8 mouse cellular contexts compared by ENCODE assay signal in genomic region chr9:107923021-107923420, GRCm38 (mm10). TPM values are rescaled to one million over a fixed set of nuclear protein-coding genes. Genes with fewer than 3 reads are reported as not detected.
DNase-seq lines count a peak whose midpoint lies in the region; ATAC-seq and TF ChIP-seq lines count a peak whose summit lies in the region.

No protein-coding gene starts in this region.

- no peak for ATAC-seq in embryonic facial prominence, embryonic 11.5 days (replicated peaks; ENCODE audit: insufficient number of reproducible peaks, low FRiP score, low TSS enrichment, low read depth)
- no peak for ATAC-seq in liver, embryonic 14.5 days (ENCODE audit: insufficient read depth)
- no peak for ATAC-seq in neural tube, embryonic 15.5 days (ENCODE audit: low FRiP score)

- WGBS in embryonic facial prominence, embryonic 11.5 days = 35% methylated on average over 7 of the region's 7 CpGs
- WGBS in liver, embryonic 14.5 days (ENCODE audit: insufficient replicate concordance) = 23% methylated on average over 7 of the region's 7 CpGs
- 40% methylated on average over 7 of the region's 7 CpGs for whole genome bisulfite sequencing in neural tube, embryonic 15.5 days

- no peak overlapping the region for H3K4me3 ChIP-seq in layer of hippocampus, adult 2 months
- H3K4me3 ChIP-seq in embryonic facial prominence, embryonic 11.5 days (ENCODE audit: low read depth, low read length) = no peak overlapping the region
- no peak overlapping the region for H3K4me3 ChIP-seq in liver, embryonic 14.5 days (ENCODE audit: insufficient read depth in 1 of 2, low read depth in 2 of 2, low read length in 2 of 2)
- no peak overlapping the region for H3K4me3 ChIP-seq in neural tube, embryonic 15.5 days (replicated peaks)

- H3K4me2 ChIP-seq in embryonic facial prominence, embryonic 11.5 days (ENCODE audit: low read depth, low read length) = no peak overlapping the region
- no peak overlapping the region for H3K4me2 ChIP-seq in liver, embryonic 14.5 days (ENCODE audit: low read depth)
- no peak overlapping the region for H3K4me2 ChIP-seq in neural tube, embryonic 15.5 days

- H3K4me1 ChIP-seq in embryonic facial prominence, embryonic 11.5 days (ENCODE audit: control insufficient read depth, insufficient read depth, low read length) = peaks cover 2% of the 10 kb centered on the region; the same call in 1 of the 2 replicates
- peaks cover 0 to 5% of the 10 kb centered on the region in 2 experiments; a peak in 1 of 4 replicates for H3K4me1 ChIP-seq in liver, embryonic 14.5 days (replicated peaks; ENCODE audit: control insufficient read depth in 2 of 2, insufficient read depth in 2 of 2, low read length in 1 of 2)
- peaks cover 31% of the 10 kb centered on the region for H3K4me1 ChIP-seq in neural tube, embryonic 15.5 days

- H3K36me3 ChIP-seq in embryonic facial prominence, embryonic 11.5 days (replicated peaks; ENCODE audit: control insufficient read depth, insufficient read depth, low read depth, low read length) = no peaks in the 10 kb centered on the region
- no peaks in the 10 kb centered on the region for H3K36me3 ChIP-seq in liver, embryonic 14.5 days (replicated peaks; ENCODE audit: control insufficient read depth, insufficient read depth, low read depth)
- no peaks in the 10 kb centered on the region for H3K36me3 ChIP-seq in neural tube, embryonic 15.5 days

- H3K27me3 ChIP-seq in embryonic facial prominence, embryonic 11.5 days (ENCODE audit: control insufficient read depth, insufficient read depth, low read length) = no peaks in the 10 kb centered on the region
- no peaks in the 10 kb centered on the region for H3K27me3 ChIP-seq in liver, embryonic 14.5 days (ENCODE audit: control insufficient read depth, insufficient read depth, low read length)
- H3K27me3 ChIP-seq in neural tube, embryonic 15.5 days (replicated peaks) = no peaks in the 10 kb centered on the region

- TF ChIP-seq CTCF in layer of hippocampus, adult 2 months (conservative IDR thresholded peaks at IDR 0.05) = peak; percentile 69
- peak; percentile 84 for TF ChIP-seq CTCF in liver, embryonic 14.5 days (IDR thresholded peaks at IDR 0.05; ENCODE audit: low read depth)

- TF ChIP-seq EP300 in liver, embryonic 14.5 days (IDR thresholded peaks at IDR 0.05; ENCODE audit: low read depth) = no peak

- H3K27ac ChIP-seq in layer of hippocampus, adult 2 months = no peak overlapping the region
- H3K27ac ChIP-seq in embryonic facial prominence, embryonic 11.5 days (replicated peaks; ENCODE audit: low read depth, low read length) = no peak overlapping the region
- no peak overlapping the region for H3K27ac ChIP-seq in liver, embryonic 14.5 days
- H3K27ac ChIP-seq in neural tube, embryonic 15.5 days (replicated peaks) = no peak overlapping the region

- no peak overlapping the region for H3K9ac ChIP-seq in embryonic facial prominence, embryonic 11.5 days (replicated peaks; ENCODE audit: low read length)
- H3K9ac ChIP-seq in liver, embryonic 14.5 days (replicated peaks) = no peak overlapping the region
- H3K9ac ChIP-seq in neural tube, embryonic 15.5 days (replicated peaks) = no peak overlapping the region

- H3K9me3 ChIP-seq in embryonic facial prominence, embryonic 11.5 days (replicated peaks; ENCODE audit: control insufficient read depth, low read length) = no peaks in the 10 kb centered on the region
- no peaks in the 10 kb centered on the region for H3K9me3 ChIP-seq in liver, embryonic 14.5 days (ENCODE audit: control insufficient read depth, low read length)
- H3K9me3 ChIP-seq in neural tube, embryonic 15.5 days (replicated peaks) = no peaks in the 10 kb centered on the region

- DNase-seq in layer of hippocampus, adult 2 months (ENCODE audit: low spot score in 2 of 2) = no peak
- no peak for DNase-seq in layer of hippocampus, adult 9-11 months
- peak; percentile 39 for DNase-seq in NIH3T3 (ENCODE audit: low read depth)
- peak; percentile 41 for DNase-seq in embryonic facial prominence, embryonic 11.5 days (ENCODE audit: low spot score)
- no peak for DNase-seq in liver, embryonic 14.5 days (ENCODE audit: low read depth in 3 of 3, low spot score in 3 of 3)
- peak; percentile 58 to 65 for DNase-seq in thymus, postnatal 36 days
- DNase-seq in layer of hippocampus, adult 18-20 months (ENCODE audit: low spot score in 2 of 2) = no peak

RNA-seq across cellular contexts. Expression of gene Actl11, which starts 5.2 kb away (rescaled TPM):
- total RNA-seq in layer of hippocampus, adult 2 months (2021) = not detected
- not detected in 2 replicates for polyA plus RNA-seq in embryonic facial prominence, embryonic 11.5 days (2014; fragmentation: Nextera tagmentation; extraction: Ambion mirVana)
- not detected in 2 replicates for polyA plus RNA-seq in liver, embryonic 14.5 days (2012; rRNA removed)
- polyA plus RNA-seq in liver, embryonic 14.5 days (2014; fragmentation: Nextera tagmentation; extraction: Ambion mirVana) = not detected in 2 replicates
- not detected for total RNA-seq in layer of hippocampus, adult 18-20 months (2021)
- not detected in 2 replicates for polyA plus RNA-seq in neural tube, embryonic 15.5 days (2015; fragmentation: Nextera tagmentation; extraction: Ambion mirVana)

RNA-seq across cellular contexts. Expression of gene Camkv, which starts 12.5 kb away (rescaled TPM):
- 100 to 1,000 TPM; 532 to 547 TPM for total RNA-seq in layer of hippocampus, adult 2 months (2021)
- polyA plus RNA-seq in embryonic facial prominence, embryonic 11.5 days (2014; fragmentation: Nextera tagmentation; extraction: Ambion mirVana) = 3.5 and 4.3 TPM in 2 replicates
- 0.10 and 0.18 TPM in 2 replicates for polyA plus RNA-seq in liver, embryonic 14.5 days (2012; rRNA removed)
- not detected in 2 replicates for polyA plus RNA-seq in liver, embryonic 14.5 days (2014; fragmentation: Nextera tagmentation; extraction: Ambion mirVana)
- total RNA-seq in layer of hippocampus, adult 18-20 months (2021) = 100 to 1,000 TPM; 554 to 575 TPM
- 43.3 and 49.1 TPM in 2 replicates for polyA plus RNA-seq in neural tube, embryonic 15.5 days (2015; fragmentation: Nextera tagmentation; extraction: Ambion mirVana)

RNA-seq across cellular contexts. Expression of gene Mst1r, which starts 16.3 kb away (rescaled TPM):
- total RNA-seq in layer of hippocampus, adult 2 months (2021) = 1 to 10 TPM; 1.3 to 2.4 TPM
- 0.49 and 0.79 TPM in 2 replicates for polyA plus RNA-seq in embryonic facial prominence, embryonic 11.5 days (2014; fragmentation: Nextera tagmentation; extraction: Ambion mirVana)
- polyA plus RNA-seq in liver, embryonic 14.5 days (2012; rRNA removed) = 1.2 and 1.7 TPM in 2 replicates
- 0.37 TPM in 2 replicates for polyA plus RNA-seq in liver, embryonic 14.5 days (2014; fragmentation: Nextera tagmentation; extraction: Ambion mirVana)
- total RNA-seq in layer of hippocampus, adult 18-20 months (2021) = 1 to 10 TPM; 1.9 TPM
- 3.4 and 4.3 TPM in 2 replicates for polyA plus RNA-seq in neural tube, embryonic 15.5 days (2015; fragmentation: Nextera tagmentation; extraction: Ambion mirVana)

RNA-seq across cellular contexts. Expression of gene Traip, which starts 26.9 kb away (rescaled TPM):
- total RNA-seq in layer of hippocampus, adult 2 months (2021) = 10 to 100 TPM; 23.1 to 23.9 TPM
- 34.2 and 34.8 TPM in 2 replicates for polyA plus RNA-seq in embryonic facial prominence, embryonic 11.5 days (2014; fragmentation: Nextera tagmentation; extraction: Ambion mirVana)
- 5.3 and 7.4 TPM in 2 replicates for polyA plus RNA-seq in liver, embryonic 14.5 days (2012; rRNA removed)
- polyA plus RNA-seq in liver, embryonic 14.5 days (2014; fragmentation: Nextera tagmentation; extraction: Ambion mirVana) = 13.3 and 18.1 TPM in 2 replicates
- 10 to 100 TPM; 17.1 to 18.9 TPM for total RNA-seq in layer of hippocampus, adult 18-20 months (2021)
- 6.1 and 10.2 TPM in 2 replicates for polyA plus RNA-seq in neural tube, embryonic 15.5 days (2015; fragmentation: Nextera tagmentation; extraction: Ambion mirVana)

RNA-seq across cellular contexts. Expression of gene Mon1a, which starts 35.1 kb away (rescaled TPM):
- 10 to 100 TPM; 26.9 to 27.6 TPM for total RNA-seq in layer of hippocampus, adult 2 months (2021)
- 11.5 and 12.5 TPM in 2 replicates for polyA plus RNA-seq in embryonic facial prominence, embryonic 11.5 days (2014; fragmentation: Nextera tagmentation; extraction: Ambion mirVana)
- polyA plus RNA-seq in liver, embryonic 14.5 days (2012; rRNA removed) = 4.0 and 4.5 TPM in 2 replicates
- 3.8 and 4.5 TPM in 2 replicates for polyA plus RNA-seq in liver, embryonic 14.5 days (2014; fragmentation: Nextera tagmentation; extraction: Ambion mirVana)
- total RNA-seq in layer of hippocampus, adult 18-20 months (2021) = 10 to 100 TPM; 25.9 to 27.4 TPM
- polyA plus RNA-seq in neural tube, embryonic 15.5 days (2015; fragmentation: Nextera tagmentation; extraction: Ambion mirVana) = 23.0 and 23.3 TPM in 2 replicates

Comparison
In these comparisons a context has a peak if more than half of its experiments do, and no peak if none do; other contexts are left out.
1. DNase-seq: peak in NIH3T3 (single experiment), embryonic facial prominence, embryonic 11.5 days (single experiment) and thymus, postnatal 36 days (2 of 2); none in layer of hippocampus, adult 2 months (0 of 2), layer of hippocampus, adult 9-11 months (single experiment), liver, embryonic 14.5 days (0 of 3) and layer of hippocampus, adult 18-20 months (0 of 2).